Mouse (Mus musculus) left cerebral cortex, postnatal 10 days (tissue): ENCODE results near the gene Gm20662. TPM values are rescaled to one million over a fixed set of nuclear protein-coding genes. Genes with fewer than 3 reads are reported as not detected.

Source experiments
- DNase-seq, 2 experiments: peaks; one replicate each; pipeline ENCODE4 v3.0.0; 2021 to 2022; ENCODE audit warnings: low spot score in 2 of 2, mixed read lengths in 1 of 2; ENCODE audit errors: extremely low spot score in 1 of 2
- intact Hi-C: fragments of 180-260 bp; cut with DNase I; formaldehyde crosslinking; loops from one replicate; pipeline ENCODE4 v1.15.1; 2025
- total RNA-seq, 2 experiments: library from RNA; stranded (reverse); gene quantifications; 2 replicates each; pipeline ENCODE4 v1.2.3; 2021

Gene Gm20662
- total RNA-seq, result 1 to 10 TPM; 1.5 to 3.4 TPM

GRCm38 (mm10) chr9:107996049-107996448 lies at the start of gene Gm20662:
Gm20662 (plus strand) TSS chr9:107996349.
- intact Hi-C loops, result no loop called here
- DNase-seq, result no peak

DNA sequence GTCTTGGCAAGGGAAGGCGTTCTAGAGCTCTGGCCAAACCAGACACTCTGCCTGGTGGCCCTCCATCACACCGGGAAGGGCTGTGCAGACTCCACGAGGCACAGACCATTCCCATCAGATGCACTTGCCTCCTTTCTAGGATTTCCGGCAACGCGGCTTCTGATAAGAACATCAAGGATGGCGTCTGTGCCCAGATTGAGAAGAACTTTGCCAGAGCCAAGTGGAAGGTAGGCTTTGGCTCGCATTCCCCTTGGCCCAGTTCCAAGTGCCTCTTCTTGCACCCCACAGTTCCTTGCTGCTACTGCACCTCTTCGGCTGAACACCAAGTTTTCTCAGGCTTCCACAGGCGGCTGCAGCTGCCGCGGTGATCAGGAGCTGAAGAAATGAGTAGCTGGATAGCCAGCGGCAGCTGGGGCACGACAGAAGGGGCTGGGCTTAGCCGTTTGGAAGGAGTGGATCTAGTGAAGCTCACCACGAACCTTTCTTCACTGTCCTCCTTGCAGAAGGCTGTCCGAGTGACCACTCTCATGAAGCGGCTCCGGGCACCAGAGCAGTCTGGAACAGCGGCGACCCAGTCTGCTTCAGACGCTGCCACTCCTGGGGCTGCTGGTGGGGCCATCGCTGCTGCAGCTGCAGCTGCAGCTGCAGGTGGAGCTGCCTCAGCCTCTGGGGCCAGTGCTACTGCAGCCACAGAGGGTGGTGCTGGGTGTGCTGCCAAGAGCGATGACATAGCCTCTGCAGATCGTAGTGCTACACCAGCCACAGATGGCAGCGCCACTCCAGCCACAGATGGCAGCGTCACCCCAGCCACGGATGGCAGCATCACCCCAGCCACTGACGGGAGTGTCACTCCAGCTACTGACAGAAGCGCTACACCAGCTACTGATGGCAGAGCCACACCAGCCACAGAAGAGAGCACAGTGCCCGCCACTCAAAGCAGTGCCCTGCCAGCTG lies 48.6 kb upstream of the Gm20662 start:
- intact Hi-C loops, result no loop called here
- DNase-seq, result no peak

GRCm38 (mm10) chr9:107949184-107949921 lies 46.8 kb upstream of the Gm20662 start:
- DNase-seq, result no peak
- intact Hi-C loops, result no loop called here

GRCm38 (mm10) chr9:107949922-107950235 lies 46.3 kb upstream of the Gm20662 start, which contains the start of gene Traip:
Traip (plus strand) TSS chr9:107950136.
- intact Hi-C loops, result no loop called here
- DNase-seq, result no peak

DNA sequence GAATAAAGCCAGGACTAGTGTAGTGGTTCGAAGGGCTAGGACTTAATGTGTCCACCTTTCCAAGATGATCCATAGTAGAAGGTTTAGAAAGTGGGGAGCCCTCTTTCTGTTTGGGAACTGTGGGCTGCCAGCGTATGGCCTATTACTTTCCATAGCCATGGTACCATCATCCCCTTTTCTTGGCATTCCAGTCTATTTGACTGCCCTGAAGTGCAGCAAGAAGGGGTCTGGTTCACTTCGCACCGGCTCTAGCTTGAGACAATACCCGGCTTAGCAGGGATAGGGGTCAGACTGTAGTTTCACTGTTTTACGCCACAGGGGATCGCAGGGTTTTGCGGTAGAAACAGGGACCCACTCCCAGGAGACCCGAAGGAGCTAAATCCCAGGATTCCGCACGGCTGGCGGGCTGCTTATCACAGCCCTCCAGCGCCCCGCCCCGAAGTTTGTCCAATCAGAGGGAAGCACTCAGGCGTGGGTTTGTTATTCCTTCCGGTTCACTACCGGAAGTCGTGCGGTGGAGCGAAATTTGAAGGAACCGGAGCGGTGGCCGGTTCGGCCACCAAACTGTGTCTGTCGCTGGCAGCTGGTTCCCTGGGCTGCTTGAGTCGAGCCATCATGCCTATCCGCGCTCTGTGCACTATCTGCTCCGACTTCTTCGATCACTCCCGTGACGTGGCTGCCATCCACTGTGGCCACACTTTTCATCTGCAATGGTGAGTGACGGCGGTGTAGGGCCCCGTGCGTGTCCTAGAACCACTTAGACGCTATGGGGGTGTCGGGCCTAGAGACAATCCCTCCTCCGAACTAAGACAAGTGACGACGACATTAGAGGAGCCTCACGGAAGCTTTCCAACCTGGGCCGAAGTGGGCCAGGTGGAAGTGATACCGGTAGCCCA lies 45.4 kb upstream of the Gm20662 start:
- intact Hi-C loops, result no loop called here
- peak; percentile 91 to 97 for DNase-seq

DNA sequence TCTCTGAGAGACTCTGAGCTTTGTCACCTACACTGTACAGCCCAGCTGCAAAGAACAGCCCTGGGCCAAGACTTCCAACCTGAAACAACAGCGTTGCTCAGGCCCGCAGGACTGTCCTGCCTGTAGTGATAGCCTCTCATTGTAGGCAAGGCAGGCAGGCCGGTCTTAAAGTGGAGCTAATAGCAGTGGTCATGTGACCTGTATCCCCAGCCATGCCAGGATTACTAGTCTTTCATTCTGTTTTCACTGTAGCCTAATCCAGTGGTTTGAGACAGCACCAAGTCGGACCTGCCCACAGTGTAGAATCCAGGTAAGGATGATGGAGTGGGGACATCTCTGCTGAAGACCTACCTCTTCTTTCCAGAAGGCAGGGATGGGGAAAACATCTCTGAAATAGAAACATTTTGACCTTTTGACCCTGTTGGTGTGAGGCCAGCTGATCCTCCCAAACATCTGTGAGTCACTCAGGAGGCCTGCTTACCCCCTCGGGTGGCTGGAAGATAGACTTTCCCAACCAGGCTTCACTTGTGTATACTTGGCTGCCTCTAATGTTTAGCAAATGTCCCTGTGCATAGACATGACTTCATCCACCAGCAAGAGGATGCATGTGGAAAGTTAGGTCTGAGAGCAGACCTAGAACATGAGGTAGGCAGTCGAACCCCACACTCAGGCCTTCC lies 40.4 kb upstream of the Gm20662 start:
- DNase-seq, result no peak
- intact Hi-C loops, result no loop called here

GRCm38 (mm10) chr9:107957141-107957540 lies 39.0 kb upstream of the Gm20662 start:
- intact Hi-C loops, result no loop called here
- DNase-seq, result no peak

GRCm38 (mm10) chr9:107959896-107960295 lies 36.3 kb upstream of the Gm20662 start:
- peak in 1 of 2 experiments; percentile 78 for DNase-seq
- intact Hi-C loops, result loop anchor here (5.0 kb wide), 2 partner anchors 92 to 107 kb away; partner anchors contain the start of gene Amigo3

- intact Hi-C loops, result loop anchor here (5.0 kb wide), 2 partner anchors 91 to 106 kb away; partner anchors contain the start of gene Amigo3
- no peak for DNase-seq
These were observed 35.2 kb upstream of the Gm20662 start for GRCm38 (mm10) chr9:107960928-107961327.

DNA sequence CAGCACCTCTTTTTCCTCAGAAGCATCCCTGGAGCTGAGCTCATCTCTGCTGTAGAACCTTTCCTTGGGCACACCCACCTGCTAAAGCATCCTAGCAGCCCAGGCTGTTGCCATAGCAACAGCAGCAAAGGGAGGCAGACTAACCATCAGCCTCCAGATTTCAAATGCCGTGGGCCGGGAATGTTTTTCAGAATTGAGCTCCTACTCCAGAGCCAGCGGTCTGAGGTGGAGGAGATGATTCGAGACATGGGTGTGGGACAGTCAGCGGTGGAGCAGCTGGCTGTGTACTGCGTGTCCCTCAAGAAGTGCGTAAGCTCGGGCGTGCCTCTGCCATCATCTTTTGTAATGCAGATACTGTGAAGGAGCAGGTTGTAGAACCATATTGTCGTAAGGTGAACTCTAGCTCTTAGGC lies 34.8 kb upstream of the Gm20662 start:
- peak; percentile 78 to 79 for DNase-seq
- intact Hi-C loops, result loop anchor here (5.0 kb wide), 2 partner anchors 91 to 106 kb away; partner anchors contain the start of gene Amigo3

GRCm38 (mm10) chr9:107961881-107962280 lies 34.3 kb upstream of the Gm20662 start:
- intact Hi-C loops, result loop anchor here (1.0 to 5.0 kb wide), 3 partner anchors 61 to 105 kb away; partner anchors contain the start of gene Amigo3
- DNase-seq, result peak; percentile 72 to 75

DNA sequence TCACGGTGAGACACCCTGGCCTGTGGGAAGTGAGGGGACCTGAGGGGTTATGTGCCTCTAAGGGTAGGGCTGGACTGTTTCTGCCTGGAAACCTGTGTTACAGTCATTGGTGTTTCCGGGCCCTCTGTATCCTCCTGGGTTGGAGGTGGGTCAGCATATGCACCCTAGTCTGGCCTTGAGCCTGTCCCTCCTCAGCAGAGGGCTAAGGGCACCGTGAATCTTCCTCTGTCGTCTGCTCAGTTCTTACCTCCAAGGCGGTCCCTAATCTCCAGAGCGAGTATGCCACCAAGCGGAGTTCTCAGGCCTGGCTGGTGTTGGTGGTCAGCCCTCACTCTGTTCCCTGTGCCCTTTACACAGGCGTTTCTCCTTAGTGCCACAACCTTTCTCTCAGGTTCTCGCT lies 33.2 kb upstream of the Gm20662 start:
- intact Hi-C loops, result loop anchor here (1.0 to 5.0 kb wide), 4 partner anchors 23 to 104 kb away; partner anchors contain the start of gene Amigo3
- DNase-seq, result no peak

GRCm38 (mm10) chr9:107963700-107964099 lies 32.4 kb upstream of the Gm20662 start:
- intact Hi-C loops, result loop anchor here (1.0 to 5.0 kb wide), 3 partner anchors 23 to 104 kb away; partner anchors contain the start of gene Amigo3
- DNase-seq, result peak; percentile 63 to 89

GRCm38 (mm10) chr9:107964681-107965080 lies 31.5 kb upstream of the Gm20662 start:
- no peak for DNase-seq
- intact Hi-C loops, result loop anchor here (5.0 kb wide), 2 partner anchors 88 to 103 kb away; partner anchors contain the start of gene Amigo3

DNA sequence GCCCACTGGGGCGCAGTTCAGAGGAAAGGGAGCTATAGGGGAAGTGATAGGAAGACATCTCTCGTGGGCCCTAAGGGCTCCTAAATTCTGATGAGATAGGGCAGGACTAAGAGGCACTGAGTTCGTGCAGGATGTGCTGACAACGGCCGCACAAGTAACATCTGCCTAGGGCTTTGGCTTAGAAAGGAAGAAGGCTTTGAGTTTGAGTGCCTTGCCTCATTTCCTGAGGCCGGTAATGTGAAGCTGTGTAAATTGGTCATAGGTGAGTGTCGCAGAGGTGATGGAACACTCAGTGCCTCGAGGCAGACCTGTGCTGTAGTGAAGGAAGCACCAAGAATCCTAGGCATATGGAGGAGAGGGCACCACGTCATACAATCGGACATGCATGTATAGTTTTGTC lies 29.5 kb upstream of the Gm20662 start:
- DNase-seq, result no peak
- intact Hi-C loops, result no loop called here

DNA sequence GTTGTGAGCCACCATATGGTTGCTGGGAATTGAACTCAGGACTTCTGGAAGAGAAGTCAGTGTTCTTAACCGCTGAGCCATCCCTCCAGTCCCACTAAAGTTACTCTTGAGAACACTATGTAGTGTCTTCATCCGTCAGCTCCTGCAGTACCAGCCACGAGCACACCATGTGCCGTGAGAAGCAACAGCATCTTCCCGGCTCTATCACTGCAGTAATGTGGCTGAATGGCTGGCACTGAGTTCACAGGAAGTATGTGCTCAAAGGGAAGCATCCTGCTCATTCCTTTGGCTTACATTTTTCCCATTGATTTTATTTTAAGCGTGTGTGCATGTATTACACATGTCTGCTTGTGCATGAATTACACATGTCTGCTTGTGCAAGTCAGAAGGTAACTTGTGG lies 28.7 kb upstream of the Gm20662 start:
- DNase-seq, result no peak
- intact Hi-C loops, result no loop called here

GRCm38 (mm10) chr9:107968531-107968930 lies 27.6 kb upstream of the Gm20662 start:
- intact Hi-C loops, result no loop called here
- no peak for DNase-seq

DNA sequence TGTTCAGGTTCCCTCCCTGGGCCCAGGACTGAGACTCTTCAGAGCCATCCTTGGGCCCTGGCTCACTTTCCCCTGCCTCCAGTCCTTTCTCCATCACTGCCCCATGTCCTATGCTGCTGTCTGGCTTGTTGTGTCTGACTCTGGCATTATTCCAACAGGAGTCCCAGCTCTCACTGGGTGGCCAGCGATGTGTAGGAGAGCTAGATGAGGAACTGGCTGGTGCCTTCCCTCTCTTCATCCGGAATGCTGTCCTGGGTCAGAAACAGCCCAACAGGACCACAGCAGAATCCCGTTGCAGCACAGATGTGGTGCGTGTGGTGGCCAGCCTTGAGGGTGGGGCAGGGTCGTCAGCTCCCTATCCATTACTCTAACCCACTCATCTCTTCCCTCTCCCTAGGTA lies 25.8 kb upstream of the Gm20662 start:
- DNase-seq, result no peak

More for the DNA sequence above, 25.8 kb upstream of the Gm20662 start:
- intact Hi-C loops, result no loop called here
